Mouse (Mus musculus): ENCODE measurements around the gene Lhfpl1. TPM values are rescaled to one million over a fixed set of nuclear protein-coding genes. Genes with fewer than 3 reads are reported as not detected.
"Not testable (repeated sequence)": the region's sequence is repeated elsewhere in the genome, so short reads cannot be mapped to it uniquely, and the experiment has no call there.

Gene Lhfpl1
- total and polyA plus RNA-seq, 3 experiments = not detected

GRCm38 (mm10) chrX:145307174-145307573 lies 41.7 kb downstream of the Lhfpl1 start:
- Histone ChIP-seq H3K4me1 (ENCODE audit: control insufficient read depth in 1 of 2, insufficient read depth in 2 of 2) (no peaks in the 10 kb centered on the region), H3K4me3 (replicated peaks in 1 of 3; ENCODE audit: low read depth in 2 of 3, low read length in 2 of 3, poor library complexity in 1 of 3) (no peak overlapping the region), H3K9ac (ENCODE audit: insufficient read depth, low read depth) (no peak overlapping the region), H3K27me3 (replicated peaks) (no peaks in the 10 kb centered on the region), H3K27ac (ENCODE audit: insufficient read depth, low read depth) (no peak overlapping the region), H3K79me2 (replicated peaks; ENCODE audit: control insufficient read depth, extremely low read depth, insufficient read depth, poor library complexity, severe bottlenecking) (no peaks in the 10 kb centered on the region), H3K9me3 (replicated peaks; ENCODE audit: low read length) (peaks cover 3% of the 10 kb centered on the region), H3K36me3 (replicated peaks in 1 of 2; ENCODE audit: control insufficient read depth in 1 of 2, insufficient read depth in 1 of 2, low read length in 1 of 2) (no peaks in the 10 kb centered on the region), H3K4me2 (ENCODE audit: insufficient read depth, low read depth, poor library complexity, severe bottlenecking) (no peak overlapping the region)
- no peak for DNase-seq (ENCODE audit: extremely low read depth)
- dilution Hi-C loops (cut with MboI; ENCODE audit: extremely low pct_ligation_motif_present, extremely low pct_unique_long_range_greater_than_20kb, low sequenced_read_pairs) = no loop called here
- TF ChIP-seq ZNF384 (IDR thresholded peaks at IDR 0.05; ENCODE audit: low read depth, low read length) (no peak), SIN3A (IDR thresholded peaks at IDR 0.05; ENCODE audit: low read length) (no peak), MEF2A (IDR thresholded peaks at IDR 0.05; ENCODE audit: borderline replicate concordance, low read depth, low read length) (no peak), TCF12 (IDR thresholded peaks at IDR 0.05; ENCODE audit: low read depth, low read length) (no peak), RCOR1 (conservative IDR thresholded peaks at IDR 0.05; ENCODE audit: low read depth, low read length) (no peak), EP300 (IDR thresholded peaks at IDR 0.05; ENCODE audit: low read length) (no peak)
- in situ Hi-C loops (cut with MboI; ENCODE audit: low pct_ligation_motif_present, low pct_unique_long_range_greater_than_20kb, low sequenced_read_pairs) = no loop called here

- H3K27me3 ChIP-seq (replicated peaks); dilution Hi-C loops (cut with MboI; ENCODE audit: extremely low pct_ligation_motif_present, extremely low pct_unique_long_range_greater_than_20kb, low sequenced_read_pairs); H3K9ac ChIP-seq (ENCODE audit: insufficient read depth, low read depth); H3K36me3 ChIP-seq (replicated peaks in 1 of 2; ENCODE audit: control insufficient read depth in 1 of 2, insufficient read depth in 1 of 2, low read length in 1 of 2); H3K27ac ChIP-seq (ENCODE audit: insufficient read depth, low read depth); H3K4me2 ChIP-seq (ENCODE audit: insufficient read depth, low read depth, poor library complexity, severe bottlenecking); H3K79me2 ChIP-seq (replicated peaks; ENCODE audit: control insufficient read depth, extremely low read depth, insufficient read depth, poor library complexity, severe bottlenecking); H3K9me3 ChIP-seq (replicated peaks; ENCODE audit: low read length); H3K4me3 ChIP-seq (replicated peaks in 1 of 3; ENCODE audit: low read depth in 2 of 3, low read length in 2 of 3, poor library complexity in 1 of 3); in situ Hi-C loops (cut with MboI; ENCODE audit: low pct_ligation_motif_present, low pct_unique_long_range_greater_than_20kb, low sequenced_read_pairs); H3K4me1 ChIP-seq (ENCODE audit: control insufficient read depth in 1 of 2, insufficient read depth in 2 of 2); DNase-seq (ENCODE audit: extremely low read depth): not testable (repeated sequence)
These were observed 48.7 kb downstream of the Lhfpl1 start for GRCm38 (mm10) chrX:145300232-145300631.

GRCm38 (mm10) chrX:145272209-145272608 lies 76.7 kb downstream of the Lhfpl1 start:
- no peaks in the 10 kb centered on the region for H3K27me3 ChIP-seq (replicated peaks)
- no peaks in the 10 kb centered on the region for H3K4me1 ChIP-seq (ENCODE audit: control insufficient read depth in 1 of 2, insufficient read depth in 2 of 2)
- dilution Hi-C loops (cut with MboI; ENCODE audit: extremely low pct_ligation_motif_present, extremely low pct_unique_long_range_greater_than_20kb, low sequenced_read_pairs) = no loop called here
- in situ Hi-C loops (cut with MboI; ENCODE audit: low pct_ligation_motif_present, low pct_unique_long_range_greater_than_20kb, low sequenced_read_pairs) = no loop called here
- no peak overlapping the region for H3K4me3 ChIP-seq (replicated peaks in 1 of 3; ENCODE audit: low read depth in 2 of 3, low read length in 2 of 3, poor library complexity in 1 of 3)
- no peak for DNase-seq (ENCODE audit: extremely low read depth)
- H3K36me3 ChIP-seq (replicated peaks in 1 of 2; ENCODE audit: control insufficient read depth in 1 of 2, insufficient read depth in 1 of 2, low read length in 1 of 2) = no peaks in the 10 kb centered on the region
- no peak overlapping the region for H3K9ac ChIP-seq (ENCODE audit: insufficient read depth, low read depth)
- H3K9me3 ChIP-seq (replicated peaks; ENCODE audit: low read length) = no peaks in the 10 kb centered on the region
- no peaks in the 10 kb centered on the region for H3K79me2 ChIP-seq (replicated peaks; ENCODE audit: control insufficient read depth, extremely low read depth, insufficient read depth, poor library complexity, severe bottlenecking)
- H3K4me2 ChIP-seq (ENCODE audit: insufficient read depth, low read depth, poor library complexity, severe bottlenecking) = no peak overlapping the region
- no peak overlapping the region for H3K27ac ChIP-seq (ENCODE audit: insufficient read depth, low read depth)
- no peak for TF ChIP-seq GABPA (IDR thresholded peaks at IDR 0.05; ENCODE audit: insufficient replicate concordance, low read depth, low read length)
- no peak for TF ChIP-seq MAX (IDR thresholded peaks at IDR 0.05; ENCODE audit: low read length)
- TF ChIP-seq ZKSCAN1 (IDR thresholded peaks at IDR 0.05; ENCODE audit: borderline replicate concordance, low read depth, low read length) = no peak
- no peak for TF ChIP-seq SMC3 (IDR thresholded peaks at IDR 0.05; ENCODE audit: low read depth, low read length)
- no peak for TF ChIP-seq CTCF (conservative IDR thresholded peaks at IDR 0.05 in 1 of 2, IDR thresholded peaks at IDR 0.05 in 1 of 2; ENCODE audit: low read depth in 2 of 2, low read length in 2 of 2)
- no peak for TF ChIP-seq IRF4 (IDR thresholded peaks at IDR 0.05; ENCODE audit: low read depth, low read length)
- TF ChIP-seq MEF2A (IDR thresholded peaks at IDR 0.05; ENCODE audit: borderline replicate concordance, low read depth, low read length) = no peak
- no peak for TF ChIP-seq BHLHE40 (IDR thresholded peaks at IDR 0.05; ENCODE audit: low read depth, low read length)
- no peak for TF ChIP-seq ELF1 (IDR thresholded peaks at IDR 0.05; ENCODE audit: low read depth, low read length)
- TF ChIP-seq MXI1 (IDR thresholded peaks at IDR 0.05; ENCODE audit: low read depth, low read length) = no peak
